Mouse (Mus musculus): Measurements from ENCODE around the gene Arhgef38.

Gene Arhgef38

GRCm38 (mm10) chr3:133091664-133092273 is 143.0 kb downstream of the Arhgef38 start, which contains the start of the genes Ints12 and Gstcd:
Ints12 (plus strand) TSS chr3:133091840.
Gstcd (minus strand) TSS chr3:133092033.
- peak; percentile 87 for DNase-seq (ENCODE audit: low spot score)

- DNase-seq (ENCODE audit: low spot score): no peak
Measured at GRCm38 (mm10) chr3:133091121-133091663, 143.6 kb downstream of the Arhgef38 start.

- no peak for DNase-seq (ENCODE audit: low spot score)
Measured at GRCm38 (mm10) chr3:133090247-133091120, 144.3 kb downstream of the Arhgef38 start.

- DNase-seq (ENCODE audit: low spot score): no peak
Measured at GRCm38 (mm10) chr3:133085858-133086257, 148.9 kb downstream of the Arhgef38 start.

- no peak for DNase-seq (ENCODE audit: low spot score)
Measured at GRCm38 (mm10) chr3:133082736-133083135, 152.0 kb downstream of the Arhgef38 start.

- no peak for DNase-seq (ENCODE audit: low spot score)
Measured at GRCm38 (mm10) chr3:133075560-133075959, 159.2 kb downstream of the Arhgef38 start.
